Mouse (Mus musculus) heart, adult 11 months (tissue): ENCODE measurements around the gene Rnase4.

Source experiments
- DNase-seq: peaks from one replicate; pipeline ENCODE4 v3.0.0; 2022

The Rnase4 gene

GRCm38 (mm10) chr14:51129624-51129975 is 38.7 kb downstream of the Rnase4 start:
- DNase-seq: peak; percentile 45

- peak; percentile 78 for DNase-seq
Measured at GRCm38 (mm10) chr14:51130315-51130940, 39.6 kb downstream of the Rnase4 start.

DNA sequence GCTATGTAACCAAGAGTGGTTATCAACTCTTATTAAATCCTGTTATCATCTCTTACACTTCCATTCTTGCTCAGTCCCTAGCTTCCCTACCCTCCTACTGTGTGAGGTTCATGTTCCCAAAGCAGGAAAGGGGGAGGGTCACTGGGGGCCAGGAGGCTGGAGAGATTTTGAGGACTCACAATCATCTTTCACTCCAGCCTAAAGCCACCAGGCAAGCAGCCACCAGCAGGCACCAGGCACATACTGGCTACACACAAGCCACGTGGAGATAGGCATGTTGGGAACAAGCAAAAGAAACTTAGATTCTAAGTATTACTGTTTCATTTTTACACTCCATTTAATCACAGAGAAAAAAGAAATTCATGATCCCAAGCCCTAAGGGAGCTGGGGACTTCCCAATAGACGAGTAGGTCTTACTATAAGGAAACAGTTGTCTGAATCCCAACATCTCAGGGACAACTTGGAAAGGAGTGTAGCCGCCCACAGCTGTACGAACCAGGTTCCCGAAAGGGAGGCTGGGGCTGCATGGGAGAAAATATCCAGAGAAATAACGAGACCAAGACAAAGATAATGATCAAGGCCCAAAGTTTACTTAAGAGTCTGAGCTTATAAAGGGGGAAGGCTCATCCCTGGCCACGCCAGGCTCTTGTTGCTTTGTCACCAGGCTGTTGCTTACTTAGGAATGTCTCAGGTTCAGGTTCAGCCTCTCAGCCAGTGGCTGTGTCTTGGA is 40.4 kb downstream of the Rnase4 start:
- DNase-seq: peak; percentile 85

- peak; percentile 82 for DNase-seq
Measured at GRCm38 (mm10) chr14:51132372-51132771, 41.5 kb downstream of the Rnase4 start.

DNA sequence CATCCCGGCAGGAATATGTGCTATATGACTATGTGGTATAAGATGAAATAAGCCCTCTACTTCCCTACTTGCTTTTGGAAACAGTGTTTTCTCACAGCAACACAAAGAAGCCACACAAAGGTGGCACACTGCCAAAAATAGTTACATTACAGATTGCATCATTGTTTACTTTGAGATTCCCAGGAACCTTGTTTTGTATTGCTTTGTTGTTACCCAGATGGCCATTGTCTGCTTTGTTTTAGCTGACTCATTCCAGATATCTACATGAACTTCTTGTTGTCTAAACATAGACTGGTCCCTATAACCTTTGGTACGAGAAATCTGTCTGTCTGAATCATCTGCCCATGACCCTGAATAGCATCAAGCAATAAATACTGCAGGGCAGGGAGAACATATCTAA is 49.5 kb downstream of the Rnase4 start:
- DNase-seq: peak; percentile 74

DNA sequence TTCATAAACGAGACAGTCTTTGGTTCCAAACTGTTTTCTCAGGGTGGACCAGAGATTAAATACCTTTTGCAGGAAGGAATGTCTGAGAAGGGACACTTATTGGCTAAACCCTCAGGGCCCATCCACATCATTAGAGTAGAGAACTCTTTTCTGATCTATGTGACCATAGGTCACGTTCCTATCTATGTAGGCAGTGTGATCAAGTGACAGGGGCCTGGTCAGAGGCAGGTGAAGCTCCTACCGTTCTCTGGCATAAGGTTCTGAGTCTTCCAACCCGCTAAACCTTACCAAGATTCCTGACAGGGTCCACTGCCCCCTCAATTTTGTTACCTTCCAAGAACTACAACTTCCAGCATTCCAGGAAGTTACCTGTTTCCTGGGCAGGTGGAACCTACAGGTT is 51.2 kb downstream of the Rnase4 start:
- no peak for DNase-seq

DNA sequence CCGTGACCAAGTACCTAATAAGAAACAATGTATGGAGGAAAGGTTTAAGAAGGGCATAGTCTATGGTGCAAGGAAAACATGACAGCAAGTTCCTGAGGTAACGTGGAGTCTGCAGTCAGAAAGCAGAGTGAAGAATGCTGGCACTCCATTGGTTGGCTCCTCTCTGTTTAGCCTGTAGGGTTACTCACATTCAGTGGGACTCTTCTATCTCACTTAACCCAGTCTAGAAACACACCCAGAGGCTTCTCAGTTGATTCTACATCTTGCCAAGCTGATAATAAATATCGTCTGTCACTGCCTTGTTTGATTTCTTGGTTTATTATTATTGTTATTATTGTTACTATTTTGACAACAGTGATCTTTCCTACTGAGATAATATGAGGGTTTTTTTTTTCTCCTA is 51.7 kb downstream of the Rnase4 start:
- DNase-seq: no peak

GRCm38 (mm10) chr14:51143287-51143686 is 52.4 kb downstream of the Rnase4 start:
- DNase-seq: peak; percentile 89

DNA sequence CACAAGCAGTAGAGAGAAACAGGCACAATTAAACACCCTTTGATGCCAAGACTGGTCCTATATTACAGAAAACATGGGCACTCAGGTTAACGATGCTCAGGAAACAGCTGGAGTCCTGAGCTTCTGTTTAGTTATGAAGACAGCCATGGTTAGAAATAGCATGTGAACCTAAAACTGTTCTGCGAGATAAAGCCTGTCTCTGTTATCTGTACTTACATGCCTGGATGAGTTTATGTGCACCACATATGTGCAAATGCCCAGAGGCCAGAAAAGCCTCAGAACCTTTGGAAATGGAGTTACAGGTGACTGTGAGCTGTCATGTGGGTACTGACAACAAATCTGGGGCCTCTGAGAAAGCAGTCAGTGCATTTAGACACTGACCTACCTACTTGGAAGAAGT is 53.1 kb downstream of the Rnase4 start:
- no peak for DNase-seq

GRCm38 (mm10) chr14:51144451-51144850 is 53.6 kb downstream of the Rnase4 start:
- peak; percentile 70 for DNase-seq

DNA sequence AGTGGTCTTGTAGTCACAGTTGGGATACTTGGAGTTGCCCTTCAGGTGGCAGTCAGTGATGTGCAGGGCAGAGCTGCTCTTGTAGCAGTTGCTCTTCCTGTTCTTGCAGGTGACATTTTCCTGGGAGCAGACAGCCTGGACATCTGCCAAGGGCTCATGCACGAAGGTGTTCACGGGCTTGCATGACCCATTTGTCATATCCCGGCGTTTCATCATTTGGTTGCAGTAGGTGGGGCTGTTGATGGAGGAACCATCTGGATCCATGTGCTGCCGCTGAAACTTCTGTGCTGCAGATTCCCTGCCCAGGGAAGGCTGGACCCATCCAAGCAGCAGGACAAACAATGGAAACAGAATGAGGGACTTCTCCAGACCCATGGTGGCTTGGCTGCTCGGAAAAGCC is 54.6 kb downstream of the Rnase4 start:
- DNase-seq: peak; percentile 88

GRCm38 (mm10) chr14:51146685-51147084 is 55.8 kb downstream of the Rnase4 start, which contains the start of gene Rnase1:
TSS of gene Rnase1 (minus strand) at chr14:51146785.
- DNase-seq: no peak

GRCm38 (mm10) chr14:51148006-51148405 is 57.1 kb downstream of the Rnase4 start:
- DNase-seq: peak; percentile 64

DNA sequence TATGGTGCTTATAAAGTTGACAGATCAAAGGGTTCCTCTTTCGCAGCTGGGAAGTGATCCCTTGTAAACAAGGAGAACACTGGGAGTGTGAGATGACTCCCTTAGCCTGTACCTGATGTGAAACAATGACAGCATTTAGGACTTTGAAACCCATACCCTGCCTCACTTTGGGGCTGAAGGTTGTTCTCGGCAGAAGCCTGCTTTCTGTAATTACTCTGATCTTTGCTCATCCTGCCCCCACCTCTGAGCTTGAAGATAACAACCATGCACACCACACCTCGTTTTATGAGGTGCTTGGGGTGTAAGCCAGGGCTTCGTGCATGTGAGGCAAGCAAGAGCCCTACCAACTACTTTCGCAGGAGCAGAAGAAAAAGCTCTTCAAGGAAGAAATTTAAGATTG is 58.3 kb downstream of the Rnase4 start:
- peak; percentile 48 for DNase-seq

DNA sequence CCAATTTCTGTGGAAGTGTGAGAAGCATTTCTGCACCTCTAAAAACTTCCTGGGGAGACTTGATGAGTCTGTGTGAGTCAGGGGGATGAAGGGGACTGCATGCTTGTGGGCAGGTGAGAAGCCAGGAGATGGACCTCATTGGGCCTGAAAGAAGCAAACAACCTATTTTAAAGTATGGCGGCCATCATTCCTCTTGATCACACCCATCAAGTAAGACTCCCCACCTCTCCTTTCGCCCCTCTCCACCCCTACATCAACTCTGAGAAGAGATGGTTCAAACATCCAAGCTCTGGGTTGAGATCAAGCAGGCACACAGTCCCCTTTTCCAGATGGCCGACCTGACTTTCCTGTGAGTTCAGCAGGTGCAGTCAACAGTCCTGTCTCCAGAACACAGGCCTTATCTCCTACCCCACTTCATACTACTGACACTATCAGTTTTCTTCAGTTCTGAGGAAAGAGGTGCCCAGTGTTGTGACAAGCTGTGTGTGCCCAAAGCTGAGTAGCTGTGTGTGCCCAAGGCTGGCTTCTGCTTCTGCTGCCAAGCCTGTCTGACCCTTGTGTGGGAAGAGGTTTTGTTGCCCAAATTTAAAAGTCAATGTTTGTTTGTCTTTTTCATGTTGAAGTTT is 59.4 kb downstream of the Rnase4 start:
- DNase-seq: peak; percentile 73

DNA sequence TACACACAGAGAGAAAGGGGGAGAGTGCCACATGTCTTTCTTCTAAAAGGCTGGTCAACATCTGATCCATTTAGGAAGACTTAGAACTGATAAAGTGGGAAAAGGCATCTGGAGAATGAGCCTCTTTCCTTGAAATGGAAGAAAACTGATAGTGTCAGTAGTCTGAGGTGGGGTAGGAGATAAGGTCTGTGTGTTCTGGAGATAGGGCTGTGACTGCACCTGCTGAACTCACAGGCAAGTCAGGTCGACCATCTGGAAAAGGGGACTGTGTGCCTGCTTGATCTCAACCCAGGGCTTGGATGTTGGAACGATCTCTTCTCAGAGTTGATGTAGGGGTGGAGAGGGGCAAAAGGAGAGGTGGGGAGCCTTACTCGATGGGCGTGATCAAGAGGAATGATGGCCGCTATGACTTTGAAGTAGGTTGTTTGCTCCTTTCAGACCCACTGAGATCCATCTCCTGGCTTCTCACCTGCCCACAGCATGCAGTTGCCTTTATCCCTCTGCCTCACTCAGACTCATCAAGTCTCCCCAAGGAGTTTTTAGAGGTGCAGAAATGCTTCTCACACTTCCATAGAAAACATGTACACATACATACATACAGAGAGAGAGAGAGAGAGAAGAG is 61.5 kb downstream of the Rnase4 start:
- DNase-seq: peak; percentile 76
